ENCODE assay signal across 17 mouse cellular contexts in the genomic region with DNA sequence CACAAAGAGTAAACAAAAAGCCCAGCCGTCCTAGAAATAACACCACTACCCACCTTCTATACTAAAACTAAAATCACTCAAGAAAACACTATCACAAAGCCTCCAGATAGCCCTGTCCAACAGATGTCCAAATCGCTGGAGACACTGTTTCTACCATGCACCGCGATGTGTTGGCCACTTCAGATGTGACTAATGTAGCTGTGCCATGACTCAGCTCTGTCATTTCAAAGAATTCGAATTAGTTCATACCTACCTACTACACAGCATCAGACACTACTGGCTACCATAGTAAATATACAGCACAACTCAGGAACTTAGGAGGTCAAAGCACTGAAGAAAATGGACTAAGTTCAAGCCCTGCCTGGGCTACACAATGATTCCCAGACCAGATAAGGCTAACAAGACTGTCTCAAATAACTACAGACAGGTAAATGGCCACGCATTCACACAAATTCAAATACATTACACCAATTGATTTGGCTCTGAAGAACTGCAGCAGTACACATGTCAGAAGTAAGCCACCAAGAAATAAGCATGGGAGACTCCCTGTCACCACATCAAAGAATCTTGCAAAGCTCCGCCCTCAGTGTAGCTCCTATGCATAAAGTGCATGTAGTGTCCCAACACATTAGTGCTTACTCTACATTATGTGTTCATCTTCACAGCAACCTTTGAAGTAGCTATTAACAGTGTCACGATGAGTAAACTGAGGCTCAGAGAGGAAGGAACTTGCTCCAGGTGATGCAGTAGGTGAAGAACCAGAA. TPM values are rescaled to one million over a fixed set of nuclear protein-coding genes. Genes with fewer than 3 reads are reported as not detected.
DNase-seq lines count a peak whose midpoint lies in the region; ATAC-seq lines count a peak whose summit lies in the region.
"Had no signal": no experiment of that assay in that cellular context is flagged by ENCODE, and none has a peak within 500 bp of the region (broad histone marks: within the 10 kb centered on the region; RNA-seq: fewer than 3 reads in every experiment).

No protein-coding gene starts in this region.

- no peak overlapping the region for H3K9ac ChIP-seq in heart, embryonic 12.5 days
- H3K9ac ChIP-seq: liver, postnatal 0 days had no signal

- no peak for ATAC-seq in heart, embryonic 12.5 days (ENCODE audit: insufficient number of reproducible peaks, low FRiP score)
- ATAC-seq in activated CD4-positive, CD25-positive, alpha-beta regulatory T cell, adult 4 months: peak; percentile 71
- ATAC-seq: hindbrain, embryonic 16.5 days; liver, postnatal 0 days; midbrain, embryonic 16.5 days had no signal

- intact Hi-C loops in heart, postnatal 14 days (cut with DNase I): no loop called here

- H3K4me3 ChIP-seq in heart, embryonic 12.5 days: no peak overlapping the region
- H3K4me3 ChIP-seq in forebrain, embryonic 10.5 days: no peak overlapping the region

- H3K9me3 ChIP-seq in heart, embryonic 12.5 days (replicated peaks): no peaks in the 10 kb centered on the region
- no peaks in the 10 kb centered on the region for H3K9me3 ChIP-seq in forebrain, embryonic 10.5 days

- peak overlapping the region; percentile 55 for H3K27ac ChIP-seq in heart, embryonic 12.5 days (ENCODE audit: poor library complexity, severe bottlenecking)
- no peak overlapping the region for H3K27ac ChIP-seq in forebrain, embryonic 10.5 days
- H3K27ac ChIP-seq: macrophage had no signal

- H3K27me3 ChIP-seq in heart, embryonic 12.5 days (replicated peaks): no peaks in the 10 kb centered on the region
- H3K27me3 ChIP-seq in forebrain, embryonic 10.5 days (ENCODE audit: poor library complexity, severe bottlenecking): no peaks in the 10 kb centered on the region

- 0 out of 2 replicates have a peak, but pooled peaks cover 6% of the 10 kb centered on the region for H3K36me3 ChIP-seq in heart, embryonic 12.5 days
- H3K36me3 ChIP-seq in forebrain, embryonic 10.5 days (replicated peaks): 0 out of 2 replicates have a peak, but pooled peaks cover 2% of the 10 kb centered on the region

- H3K4me1 ChIP-seq in heart, embryonic 12.5 days (replicated peaks): peaks cover 63% of the 10 kb centered on the region
- H3K4me1 ChIP-seq in forebrain, embryonic 10.5 days: peaks cover 18% of the 10 kb centered on the region

- WGBS in heart, embryonic 12.5 days: 71% methylated on average over 8 of the region's 8 CpGs
- 91% methylated on average over 8 of the region's 8 CpGs for WGBS in forebrain, embryonic 10.5 days

- no peak overlapping the region for H3K4me2 ChIP-seq in heart, embryonic 12.5 days

- no peak for DNase-seq in heart, postnatal 14 days
- peak; percentile 43 for DNase-seq in CD4-positive helper T cell, adult 2 months (ENCODE audit: low read depth, low spot score)
- DNase-seq in thymus, postnatal 14 days: peak; percentile 34
- DNase-seq in kidney, postnatal 14 days: no peak
- no peak for DNase-seq in forebrain, embryonic 10.5 days (ENCODE audit: extremely low spot score, low spot score)
- DNase-seq: cerebellum, adult 9-10 months; embryo, embryonic 11 days; gastrocnemius, postnatal 36 days; kidney, adult 9 months; liver, postnatal 0 days; retina, postnatal 1 day; spleen, adult 18-20 months had no signal

RNA-seq across cellular contexts. Expression of gene Hipk3, which starts 35.5 kb away (rescaled TPM):
- 71.4 and 78.0 TPM in 2 replicates for polyA plus RNA-seq in heart, embryonic 12.5 days (2016; fragmentation: Nextera tagmentation; extraction: Ambion mirVana)
- total RNA-seq in heart, postnatal 14 days (2021): 100 to 1,000 TPM; 178 to 179 TPM
- polyA plus RNA-seq in activated CD4-positive, CD25-positive, alpha-beta regulatory T cell, adult 4 months (2017; shearing (Covaris generic)): 10 to 100 TPM; 11.1 to 12.5 TPM
- polyA plus RNA-seq in forebrain, embryonic 10.5 days (2016; fragmentation: Nextera tagmentation; extraction: Ambion mirVana): 6.7 and 6.9 TPM in 2 replicates

RNA-seq across cellular contexts. Expression of gene D430041D05Rik, which starts 47.9 kb away (rescaled TPM):
- polyA plus RNA-seq in heart, embryonic 12.5 days (2016; fragmentation: Nextera tagmentation; extraction: Ambion mirVana): 0.04 and 0.09 TPM in 2 replicates
- 1 to 10 TPM in 1 of 2 experiments, under 1 TPM in 1; 0.10 to 1.4 TPM for total RNA-seq in heart, postnatal 14 days (2021)
- polyA plus RNA-seq in activated CD4-positive, CD25-positive, alpha-beta regulatory T cell, adult 4 months (2017; shearing (Covaris generic)): under 1 TPM in 1 of 2 experiments, not detected in 1; 0.21 TPM
- 0.90 and 1.1 TPM in 2 replicates for polyA plus RNA-seq in forebrain, embryonic 10.5 days (2016; fragmentation: Nextera tagmentation; extraction: Ambion mirVana)
- polyA plus RNA-seq: macrophage had no signal

Comparison
In these comparisons a context has a peak if more than half of its experiments do, and no peak if none do; other contexts are left out.
1. DNase-seq: peak in CD4-positive helper T cell, adult 2 months (single experiment) and thymus, postnatal 14 days (single experiment); none in heart, postnatal 14 days (0 of 2), kidney, postnatal 14 days (single experiment) and forebrain, embryonic 10.5 days (single experiment).